Mouse (Mus musculus): Measurements from ENCODE around the gene Rffl. TPM values are rescaled to one million over a fixed set of nuclear protein-coding genes. Genes with fewer than 3 reads are reported as not detected.

Gene Rffl
- polyA plus RNA-seq, 1 experiment: 18.6 TPM

DNA sequence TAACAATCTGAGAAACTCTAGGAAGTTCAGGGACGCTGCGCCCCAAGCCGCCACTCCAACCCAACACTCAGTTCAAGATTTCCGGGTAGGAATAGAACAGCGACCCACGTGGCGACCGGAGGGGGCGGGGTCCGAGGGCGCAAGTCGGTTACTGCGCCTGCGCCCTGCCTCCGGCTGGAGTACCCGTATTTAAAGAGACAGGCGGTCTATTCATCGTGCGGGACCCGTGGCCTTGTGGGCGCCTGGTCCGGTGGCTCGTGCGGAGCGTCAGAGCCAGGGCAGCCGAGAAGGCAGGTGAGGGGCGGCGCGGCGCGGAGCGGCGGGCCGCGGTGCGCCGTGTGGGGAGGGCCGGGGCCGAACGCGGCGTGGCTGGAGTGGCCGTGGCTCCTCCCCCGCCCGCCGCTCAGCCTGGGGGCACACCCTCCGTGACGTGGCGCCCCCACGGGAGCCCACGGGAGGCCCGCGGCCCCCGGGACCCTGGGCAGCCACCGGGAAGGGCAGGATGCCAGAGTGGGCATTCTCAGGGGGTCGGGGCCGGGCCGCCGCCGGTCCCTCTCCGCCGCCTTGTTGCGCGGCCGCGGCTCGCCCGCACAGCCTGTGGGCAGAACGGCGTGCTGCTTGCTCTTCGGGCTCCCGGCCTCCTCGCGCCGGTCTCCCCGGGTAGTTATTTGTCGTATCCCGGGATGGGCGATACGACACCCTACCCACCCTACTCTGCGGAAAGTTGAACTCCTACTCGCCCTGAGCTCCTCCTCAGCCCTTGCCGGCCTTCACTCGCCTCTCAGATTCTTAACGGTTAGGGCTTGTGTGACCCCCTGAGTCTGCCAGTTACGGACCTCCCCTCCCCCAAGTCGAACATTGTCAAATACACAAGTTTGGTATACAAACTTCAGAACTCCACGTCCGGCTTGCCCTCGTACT, 89.8 kb downstream of the Rffl start, which contains the start of gene Lig3:
Gene Lig3 (plus strand): TSS at position 126 of the 921 bp plus-strand sequence.
- TF ChIP-seq POLR2A (IDR thresholded peaks at IDR 0.05; ENCODE audit: borderline replicate concordance, insufficient read depth, low read length) (peak; percentile 45; the same call in 1 of the 2 replicates), CTCF (IDR thresholded peaks at IDR 0.05; ENCODE audit: borderline replicate concordance, insufficient read depth, low read depth, low read length) (no peak)
- peak within 1 kb of the TSS; percentile 99 for H3K27ac ChIP-seq (ENCODE audit: insufficient read depth, low read length)
- under 1% methylated on average over 80 of the region's 90 CpGs for WGBS
- no peaks in the 10 kb centered on the region; the same call in 1 of the 2 replicates for H3K4me1 ChIP-seq (ENCODE audit: control insufficient read depth, insufficient read depth, low read length)
- peak; percentile 93 to 94 for DNase-seq
- no peaks in the 10 kb centered on the region for H3K27me3 ChIP-seq (ENCODE audit: control insufficient read depth, insufficient read depth, low read length)
- H3K4me3 ChIP-seq (replicated peaks; ENCODE audit: insufficient read depth, low read depth, low read length): peak within 1 kb of the TSS; percentile 92

DNA sequence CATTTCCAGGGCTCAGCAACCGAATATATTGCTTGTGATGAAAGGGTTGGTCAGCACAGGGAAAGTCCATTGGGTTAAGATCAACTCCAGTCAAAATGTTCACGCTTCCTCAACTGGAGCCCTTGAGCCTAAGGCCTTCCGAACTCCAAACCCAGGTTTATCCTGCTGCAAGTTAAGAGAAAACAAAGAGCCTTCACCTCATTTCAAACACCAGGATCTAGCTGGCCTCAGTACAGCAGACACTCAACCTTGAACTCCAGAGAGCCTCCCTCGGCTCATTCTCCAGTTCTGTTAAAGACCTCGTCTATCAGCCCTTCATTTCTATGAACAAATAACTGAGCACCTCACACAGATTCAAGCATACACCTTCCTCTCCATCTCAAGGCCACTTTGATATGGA, 90.9 kb downstream of the Rffl start:
- H3K27ac ChIP-seq (ENCODE audit: insufficient read depth, low read length): no peak overlapping the region
- no peak overlapping the region for H3K4me3 ChIP-seq (replicated peaks; ENCODE audit: insufficient read depth, low read depth, low read length)
- TF ChIP-seq CTCF (IDR thresholded peaks at IDR 0.05; ENCODE audit: borderline replicate concordance, insufficient read depth, low read depth, low read length): no peak
- no peak for TF ChIP-seq POLR2A (IDR thresholded peaks at IDR 0.05; ENCODE audit: borderline replicate concordance, insufficient read depth, low read length)
- H3K4me1 ChIP-seq (ENCODE audit: control insufficient read depth, insufficient read depth, low read length): no peaks in the 10 kb centered on the region; the same call in 1 of the 2 replicates
- DNase-seq: no peak
- 52% methylated on average over 5 of the region's 5 CpGs for whole genome bisulfite sequencing
- H3K27me3 ChIP-seq (ENCODE audit: control insufficient read depth, insufficient read depth, low read length): no peaks in the 10 kb centered on the region

DNA sequence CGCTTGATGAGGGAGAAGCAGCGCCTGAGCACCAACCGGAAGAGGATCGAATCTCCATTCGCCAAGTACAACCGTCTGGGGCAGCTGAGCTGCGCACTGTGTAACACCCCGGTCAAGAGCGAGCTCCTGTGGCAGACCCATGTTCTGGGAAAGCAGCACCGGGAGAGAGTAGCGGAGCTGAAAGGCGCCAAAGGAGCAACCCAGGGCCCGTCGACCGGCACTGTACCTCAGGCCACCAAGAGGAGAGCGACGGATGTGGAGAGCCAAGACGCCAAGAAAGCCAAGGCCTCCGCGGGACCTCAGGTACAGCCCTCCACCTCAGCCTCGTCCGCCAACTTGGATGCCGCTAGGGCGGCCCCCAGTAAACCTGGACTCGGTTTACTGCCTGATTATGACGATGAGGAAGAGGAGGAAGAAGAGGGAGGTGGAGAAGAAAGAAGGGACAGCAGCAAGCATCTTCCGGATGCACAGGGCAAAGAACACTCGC, 106.5 kb downstream of the Rffl start:
- no peaks in the 10 kb centered on the region for H3K4me1 ChIP-seq (ENCODE audit: control insufficient read depth, insufficient read depth, low read length)
- peak overlapping the region; percentile 8 for H3K27ac ChIP-seq (ENCODE audit: insufficient read depth, low read length)
- TF ChIP-seq POLR2A (IDR thresholded peaks at IDR 0.05; ENCODE audit: borderline replicate concordance, insufficient read depth, low read length): no peak
- TF ChIP-seq CTCF (IDR thresholded peaks at IDR 0.05; ENCODE audit: borderline replicate concordance, insufficient read depth, low read depth, low read length): no peak
- no peaks in the 10 kb centered on the region for H3K27me3 ChIP-seq (ENCODE audit: control insufficient read depth, insufficient read depth, low read length)
- H3K4me3 ChIP-seq (replicated peaks; ENCODE audit: insufficient read depth, low read depth, low read length): peak overlapping the region; percentile 91
- under 1% methylated on average over 28 of the region's 28 CpGs for WGBS
- DNase-seq: no peak

DNA sequence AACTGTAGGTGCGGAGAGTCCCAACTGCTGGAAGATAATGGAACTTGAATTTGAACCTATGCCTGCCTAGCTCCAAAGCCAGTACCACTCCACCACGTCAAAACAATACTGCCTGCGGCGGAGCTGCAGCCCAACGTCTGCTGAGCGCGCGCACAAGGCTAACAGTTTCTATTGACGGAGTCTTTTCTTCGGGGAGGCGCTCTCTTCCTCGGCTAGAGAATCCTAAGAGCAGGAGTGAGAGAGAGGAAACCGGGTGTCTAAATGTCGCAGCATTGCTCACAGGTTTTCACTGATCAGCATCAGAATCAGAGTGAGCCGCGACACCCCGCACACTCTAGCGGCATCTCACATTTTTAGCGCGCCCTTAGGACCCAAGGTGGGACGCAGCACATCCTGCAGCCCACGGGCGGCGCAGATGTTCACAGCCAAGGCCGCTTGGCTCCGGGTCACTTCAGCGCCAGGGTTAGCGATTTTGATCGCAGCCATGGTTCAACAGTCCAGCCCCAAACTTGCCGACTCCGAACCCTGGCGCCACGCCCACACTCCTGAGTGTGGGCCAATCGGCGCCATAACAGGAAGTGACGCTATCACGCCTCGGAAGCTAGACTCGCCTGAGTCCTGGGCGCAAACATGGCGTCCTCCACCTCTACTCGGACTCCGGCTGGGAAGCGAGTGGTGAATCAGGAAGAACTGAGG, 107.1 kb downstream of the Rffl start, which contains the start of the genes Cct6b and Zfp830:
Gene Cct6b (minus strand): TSS at position 580 of the 696 bp plus-strand sequence.
Gene Zfp830 (plus strand): TSS at position 604 of the 696 bp plus-strand sequence.
- peak within 1 kb of the TSS; percentile 81 for H3K27ac ChIP-seq (ENCODE audit: insufficient read depth, low read length)

DNA sequence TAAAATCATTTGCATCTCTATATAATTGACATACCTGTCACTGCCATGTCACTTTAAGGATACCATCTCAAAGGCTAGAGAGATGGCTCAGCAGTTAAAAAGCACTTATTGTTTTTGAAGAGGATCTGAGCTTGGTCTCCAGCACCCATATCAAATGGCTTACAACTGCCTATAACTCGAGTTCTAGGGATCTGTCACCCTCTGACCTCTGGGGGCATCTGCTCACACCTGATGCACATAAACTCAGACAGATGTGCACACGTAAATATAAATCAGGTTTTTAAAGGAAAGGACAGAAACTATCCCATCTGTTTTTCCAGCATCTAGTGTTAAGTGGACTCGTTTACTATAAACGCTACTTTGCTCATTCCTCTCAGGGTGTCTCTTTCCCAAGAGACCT, 107.7 kb downstream of the Rffl start:
- no peak overlapping the region for H3K27ac ChIP-seq (ENCODE audit: insufficient read depth, low read length)
- DNase-seq: no peak
- H3K4me3 ChIP-seq (replicated peaks; ENCODE audit: insufficient read depth, low read depth, low read length): peak overlapping the region; percentile 91
- 8% methylated on average over 4 of the region's 4 CpGs for WGBS
- no peaks in the 10 kb centered on the region for H3K4me1 ChIP-seq (ENCODE audit: control insufficient read depth, insufficient read depth, low read length)
- no peaks in the 10 kb centered on the region for H3K27me3 ChIP-seq (ENCODE audit: control insufficient read depth, insufficient read depth, low read length)
- TF ChIP-seq CTCF (IDR thresholded peaks at IDR 0.05; ENCODE audit: borderline replicate concordance, insufficient read depth, low read depth, low read length) (no peak), POLR2A (IDR thresholded peaks at IDR 0.05; ENCODE audit: borderline replicate concordance, insufficient read depth, low read length) (no peak)

More for the DNA sequence above, 107.1 kb downstream of the Rffl start, which contains the start of the genes Cct6b and Zfp830:
- WGBS: under 1% methylated on average over 44 of the region's 44 CpGs
- TF ChIP-seq POLR2A (IDR thresholded peaks at IDR 0.05; ENCODE audit: borderline replicate concordance, insufficient read depth, low read length) (peak; percentile 96), CTCF (IDR thresholded peaks at IDR 0.05; ENCODE audit: borderline replicate concordance, insufficient read depth, low read depth, low read length) (no peak)
- no peaks in the 10 kb centered on the region for H3K4me1 ChIP-seq (ENCODE audit: control insufficient read depth, insufficient read depth, low read length)
- peak; percentile 94 to 95 for DNase-seq
- H3K4me3 ChIP-seq (replicated peaks; ENCODE audit: insufficient read depth, low read depth, low read length): peak within 1 kb of the TSS; percentile 91
- no peaks in the 10 kb centered on the region for H3K27me3 ChIP-seq (ENCODE audit: control insufficient read depth, insufficient read depth, low read length)

DNA sequence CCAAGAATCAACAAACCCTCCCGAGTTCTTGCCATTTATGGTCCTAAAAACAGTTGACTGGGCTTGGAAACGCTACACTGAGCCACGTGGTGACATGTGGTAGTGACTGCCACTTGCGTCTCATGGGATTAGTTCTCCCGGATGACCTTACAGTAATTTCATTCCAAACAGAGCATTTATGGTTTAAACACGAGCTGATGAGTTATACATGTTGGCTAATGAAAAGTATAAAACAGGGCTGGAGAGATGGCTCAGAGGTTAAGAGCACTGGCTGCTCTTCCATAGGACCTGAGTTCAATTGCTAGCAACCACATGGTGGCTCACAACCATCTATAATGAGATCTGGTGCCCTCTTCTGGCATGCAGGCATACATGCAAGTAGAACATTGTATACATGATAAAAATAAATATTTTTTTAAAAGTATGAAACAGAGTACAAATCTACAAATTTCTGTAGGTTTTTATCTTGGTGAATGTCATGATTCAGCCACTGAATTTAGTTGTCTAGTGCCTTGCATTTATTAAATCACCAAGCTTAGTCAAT, 108.7 kb downstream of the Rffl start:
- Histone ChIP-seq H3K27ac (ENCODE audit: insufficient read depth, low read length) (no peak overlapping the region), H3K27me3 (ENCODE audit: control insufficient read depth, insufficient read depth, low read length) (no peaks in the 10 kb centered on the region), H3K4me1 (ENCODE audit: control insufficient read depth, insufficient read depth, low read length) (no peaks in the 10 kb centered on the region), H3K4me3 (replicated peaks; ENCODE audit: insufficient read depth, low read depth, low read length) (no peak overlapping the region)
- TF ChIP-seq POLR2A (IDR thresholded peaks at IDR 0.05; ENCODE audit: borderline replicate concordance, insufficient read depth, low read length): no peak
- TF ChIP-seq CTCF (IDR thresholded peaks at IDR 0.05; ENCODE audit: borderline replicate concordance, insufficient read depth, low read depth, low read length): no peak
- DNase-seq: no peak
- 84% methylated on average over 6 of the region's 6 CpGs for WGBS

DNA sequence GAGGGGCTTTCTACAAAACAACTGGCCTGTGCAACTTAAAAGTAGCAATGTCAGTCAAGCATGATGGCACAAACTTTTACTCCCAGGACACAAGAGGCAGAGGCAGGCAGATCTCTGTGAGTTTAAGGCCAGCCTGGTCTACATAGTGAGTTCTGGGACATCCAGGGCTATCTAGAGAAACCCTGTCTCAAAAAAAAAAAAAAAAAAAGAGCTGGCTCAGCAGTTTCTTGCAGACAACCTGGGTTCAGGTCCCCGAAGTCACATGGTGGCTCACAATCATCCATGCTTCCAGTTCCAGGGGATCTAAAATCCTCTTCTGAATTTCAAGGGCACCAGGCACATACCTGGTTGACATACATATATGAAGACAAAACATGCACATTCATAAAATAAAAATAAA, 115.1 kb downstream of the Rffl start:
- DNase-seq: no peak
- 92% methylated on average over 1 of the region's 1 CpGs for WGBS
- Histone ChIP-seq H3K27me3 (ENCODE audit: control insufficient read depth, insufficient read depth, low read length) (no peaks in the 10 kb centered on the region), H3K4me1 (ENCODE audit: control insufficient read depth, insufficient read depth, low read length) (no peaks in the 10 kb centered on the region), H3K27ac (ENCODE audit: insufficient read depth, low read length) (no peak overlapping the region), H3K4me3 (replicated peaks; ENCODE audit: insufficient read depth, low read depth, low read length) (no peak overlapping the region)
- TF ChIP-seq POLR2A (IDR thresholded peaks at IDR 0.05; ENCODE audit: borderline replicate concordance, insufficient read depth, low read length) (no peak), CTCF (IDR thresholded peaks at IDR 0.05; ENCODE audit: borderline replicate concordance, insufficient read depth, low read depth, low read length) (no peak)

Other genes with a start within 250 kb of the Rffl start
- gene Cct6b, start 106.9 kb downstream of the Rffl start, polyA plus RNA-seq (2012; rRNA removed): 0.19 and 0.23 TPM in 2 replicates
- gene Zfp830, start 106.9 kb downstream of the Rffl start, polyA plus RNA-seq (2012; rRNA removed): 14.0 and 14.4 TPM in 2 replicates
- gene Lig3, start 90.1 kb downstream of the Rffl start, polyA plus RNA-seq (2012; rRNA removed): 27.6 and 32.3 TPM in 2 replicates
- gene Rad51d, start 19.4 kb upstream of the Rffl start, polyA plus RNA-seq (2012; rRNA removed): 20.9 and 21.2 TPM in 2 replicates
- not detected in 2 replicates for gene Fndc8, start 20.9 kb upstream of the Rffl start, polyA plus RNA-seq (2012; rRNA removed)
- gene Nle1, start 37.2 kb upstream of the Rffl start, polyA plus RNA-seq (2012; rRNA removed): 39.5 and 43.0 TPM in 2 replicates
- 1.9 and 2.3 TPM in 2 replicates for gene Unc45b, start 39.3 kb upstream of the Rffl start, polyA plus RNA-seq (2012; rRNA removed)
- 3.7 and 3.8 TPM in 2 replicates for gene Slfn5, start 80.1 kb upstream of the Rffl start, polyA plus RNA-seq (2012; rRNA removed)
- 0.08 TPM in 2 replicates for gene Slfn9, start 120.6 kb upstream of the Rffl start, polyA plus RNA-seq (2012; rRNA removed)
- 0.28 and 0.29 TPM in 2 replicates for gene Slfn8, start 149.6 kb upstream of the Rffl start, polyA plus RNA-seq (2012; rRNA removed)
- gene Slfn2, start 193.9 kb upstream of the Rffl start, polyA plus RNA-seq (2012; rRNA removed): 0.90 and 1.1 TPM in 2 replicates
- gene Slfn1, start 245.6 kb upstream of the Rffl start, polyA plus RNA-seq (2012; rRNA removed): 0.16 TPM in 1 of 2 replicates, not detected in the other

Data from cerebellum, adult 2 months (tissue).